8 mouse cellular contexts compared by ENCODE assay signal in the genomic region with DNA sequence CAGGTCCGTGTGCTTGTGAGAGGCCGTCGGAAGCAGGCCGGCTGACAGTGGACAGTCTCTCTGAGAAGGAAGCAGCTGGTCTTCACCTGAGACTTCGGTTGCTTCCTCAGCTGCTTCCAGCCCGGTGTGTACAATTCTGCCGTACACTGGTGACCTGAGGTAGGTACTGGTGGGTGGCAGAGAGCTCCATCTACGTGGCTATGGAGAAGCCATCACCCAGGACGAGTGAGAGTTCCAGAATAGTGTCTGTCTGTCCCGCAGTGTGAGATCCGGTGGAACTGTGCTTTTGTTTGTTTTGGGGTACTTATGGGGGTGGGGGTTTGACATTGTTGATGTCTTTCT. TPM values are rescaled to one million over a fixed set of nuclear protein-coding genes. Genes with fewer than 3 reads are reported as not detected.
DNase-seq lines count a peak whose midpoint lies in the region; ATAC-seq lines count a peak whose summit lies in the region.
"Had no signal": no experiment of that assay in that cellular context is flagged by ENCODE, and none has a peak within 500 bp of the region (broad histone marks: within the 10 kb centered on the region; RNA-seq: fewer than 3 reads in every experiment).

No protein-coding gene starts in this region.

- no peaks in the 10 kb centered on the region for H3K36me3 ChIP-seq in limb, embryonic 11.5 days (ENCODE audit: control insufficient read depth, insufficient read depth, low read length)
- H3K36me3 ChIP-seq in limb, embryonic 10.5 days: no peaks in the 10 kb centered on the region
- no peaks in the 10 kb centered on the region for H3K36me3 ChIP-seq in embryonic facial prominence, embryonic 11.5 days (replicated peaks; ENCODE audit: control insufficient read depth, insufficient read depth, low read depth, low read length)
- no peaks in the 10 kb centered on the region for H3K36me3 ChIP-seq in forebrain, embryonic 14.5 days (ENCODE audit: control insufficient read depth, insufficient read depth, low read length)
- no peaks in the 10 kb centered on the region for H3K36me3 ChIP-seq in midbrain, embryonic 15.5 days (replicated peaks)
- H3K36me3 ChIP-seq: G1E had no signal

- WGBS in limb, embryonic 11.5 days: 56% methylated on average over 11 of the region's 11 CpGs
- 58% methylated on average over 11 of the region's 11 CpGs for WGBS in limb, embryonic 10.5 days
- WGBS in embryonic facial prominence, embryonic 11.5 days: 50% methylated on average over 11 of the region's 11 CpGs
- 51% methylated on average over 11 of the region's 11 CpGs for WGBS in forebrain, embryonic 14.5 days
- 57% methylated on average over 11 of the region's 11 CpGs for WGBS in midbrain, embryonic 15.5 days

- no peaks in the 10 kb centered on the region for H3K9me3 ChIP-seq in limb, embryonic 11.5 days (ENCODE audit: control insufficient read depth, low read length)
- no peaks in the 10 kb centered on the region for H3K9me3 ChIP-seq in limb, embryonic 10.5 days (replicated peaks)
- H3K9me3 ChIP-seq in embryonic facial prominence, embryonic 11.5 days (replicated peaks; ENCODE audit: control insufficient read depth, low read length): no peaks in the 10 kb centered on the region
- no peaks in the 10 kb centered on the region for H3K9me3 ChIP-seq in forebrain, embryonic 14.5 days (replicated peaks; ENCODE audit: control insufficient read depth, low read length)
- H3K9me3 ChIP-seq in midbrain, embryonic 15.5 days: no peaks in the 10 kb centered on the region
- H3K9me3 ChIP-seq: G1E had no signal

- no peak overlapping the region for H3K4me3 ChIP-seq in limb, embryonic 11.5 days (ENCODE audit: low read depth, low read length)
- no peak overlapping the region for H3K4me3 ChIP-seq in limb, embryonic 10.5 days
- no peak overlapping the region for H3K4me3 ChIP-seq in embryonic facial prominence, embryonic 11.5 days (ENCODE audit: low read depth, low read length)
- H3K4me3 ChIP-seq in forebrain, embryonic 14.5 days (ENCODE audit: low read depth, low read length): no peak overlapping the region
- no peak overlapping the region for H3K4me3 ChIP-seq in midbrain, embryonic 15.5 days

- peak; percentile 31; the same call in 1 of the 2 replicates for ATAC-seq in limb, embryonic 11.5 days (ENCODE audit: insufficient number of reproducible peaks, low FRiP score, low TSS enrichment, low read depth)
- ATAC-seq in embryonic facial prominence, embryonic 11.5 days (replicated peaks; ENCODE audit: insufficient number of reproducible peaks, low FRiP score, low TSS enrichment, low read depth): peak; percentile 71; the same call in 1 of the 2 replicates
- ATAC-seq in forebrain, embryonic 14.5 days: peak; percentile 21; the same call in 1 of the 2 replicates
- peak; percentile 72 for ATAC-seq in midbrain, embryonic 15.5 days (replicated peaks)

- no peak overlapping the region for H3K4me2 ChIP-seq in limb, embryonic 11.5 days (ENCODE audit: low read depth, severe bottlenecking)
- no peak overlapping the region for H3K4me2 ChIP-seq in embryonic facial prominence, embryonic 11.5 days (ENCODE audit: low read depth, low read length)
- no peak overlapping the region for H3K4me2 ChIP-seq in forebrain, embryonic 14.5 days (ENCODE audit: low read length)
- H3K4me2 ChIP-seq in midbrain, embryonic 15.5 days: peak overlapping the region; percentile 21; the same call in 1 of the 2 replicates

- 0 out of 2 replicates have a peak, but pooled peaks cover 2% of the 10 kb centered on the region for H3K4me1 ChIP-seq in limb, embryonic 11.5 days (ENCODE audit: control insufficient read depth, insufficient read depth, low read length)
- peaks cover 2% of the 10 kb centered on the region; the same call in 1 of the 2 replicates for H3K4me1 ChIP-seq in limb, embryonic 10.5 days
- H3K4me1 ChIP-seq in embryonic facial prominence, embryonic 11.5 days (ENCODE audit: control insufficient read depth, insufficient read depth, low read length): no peaks in the 10 kb centered on the region
- no peaks in the 10 kb centered on the region for H3K4me1 ChIP-seq in forebrain, embryonic 14.5 days (ENCODE audit: control insufficient read depth, insufficient read depth, low read length)
- no peaks in the 10 kb centered on the region for H3K4me1 ChIP-seq in midbrain, embryonic 15.5 days

- H3K9ac ChIP-seq in limb, embryonic 11.5 days (ENCODE audit: low read length): no peak overlapping the region
- H3K9ac ChIP-seq in embryonic facial prominence, embryonic 11.5 days (replicated peaks; ENCODE audit: low read length): no peak overlapping the region
- no peak overlapping the region for H3K9ac ChIP-seq in forebrain, embryonic 14.5 days (ENCODE audit: low read length)
- H3K9ac ChIP-seq in midbrain, embryonic 15.5 days: no peak overlapping the region

- DNase-seq in limb, embryonic 11.5 days (ENCODE audit: low spot score): no peak
- no peak for DNase-seq in limb, embryonic 10.5 days (ENCODE audit: low spot score)
- DNase-seq in embryonic facial prominence, embryonic 11.5 days (ENCODE audit: low spot score): no peak
- DNase-seq in forebrain, embryonic 14.5 days (ENCODE audit: low spot score): no peak
- no peak for DNase-seq in MN1 (ENCODE audit: low spot score)
- DNase-seq in frontal cortex, postnatal 36 days (ENCODE audit: low spot score in 2 of 2): no peak

- H3K27ac ChIP-seq in limb, embryonic 11.5 days (replicated peaks; ENCODE audit: low read depth, low read length): no peak overlapping the region
- H3K27ac ChIP-seq in limb, embryonic 10.5 days: no peak overlapping the region
- H3K27ac ChIP-seq in embryonic facial prominence, embryonic 11.5 days (replicated peaks; ENCODE audit: low read depth, low read length): no peak overlapping the region
- H3K27ac ChIP-seq in forebrain, embryonic 14.5 days (ENCODE audit: low read depth, low read length): no peak overlapping the region
- no peak overlapping the region for H3K27ac ChIP-seq in midbrain, embryonic 15.5 days

- H3K27me3 ChIP-seq in limb, embryonic 11.5 days (ENCODE audit: control insufficient read depth, insufficient read depth, low read length): no peaks in the 10 kb centered on the region
- no peaks in the 10 kb centered on the region for H3K27me3 ChIP-seq in limb, embryonic 10.5 days (ENCODE audit: low read depth, poor library complexity, severe bottlenecking)
- no peaks in the 10 kb centered on the region for H3K27me3 ChIP-seq in embryonic facial prominence, embryonic 11.5 days (ENCODE audit: control insufficient read depth, insufficient read depth, low read length)
- H3K27me3 ChIP-seq in forebrain, embryonic 14.5 days (replicated peaks; ENCODE audit: control insufficient read depth, insufficient read depth, low read length): no peaks in the 10 kb centered on the region
- 0 out of 2 replicates have a peak, but pooled peaks cover 3% of the 10 kb centered on the region for H3K27me3 ChIP-seq in midbrain, embryonic 15.5 days (replicated peaks)

RNA-seq across cellular contexts. Expression of a gene that starts 36.0 kb away (rescaled TPM):
- polyA plus RNA-seq in limb, embryonic 11.5 days (2014; fragmentation: Nextera tagmentation; extraction: Ambion mirVana): 28.1 and 29.6 TPM in 2 replicates
- 29.8 and 31.3 TPM in 2 replicates for polyA plus RNA-seq in limb, embryonic 10.5 days (2016; fragmentation: Nextera tagmentation; extraction: Ambion mirVana)
- 38.8 and 38.9 TPM in 2 replicates for polyA plus RNA-seq in embryonic facial prominence, embryonic 11.5 days (2014; fragmentation: Nextera tagmentation; extraction: Ambion mirVana)
- polyA plus RNA-seq in forebrain, embryonic 14.5 days (2014; fragmentation: Nextera tagmentation; extraction: Ambion mirVana): 74.0 and 87.5 TPM in 2 replicates
- polyA plus RNA-seq in midbrain, embryonic 15.5 days (2015; fragmentation: Nextera tagmentation; extraction: Ambion mirVana): 76.2 and 80.7 TPM in 2 replicates
- polyA plus RNA-seq: G1E had no signal

RNA-seq across cellular contexts. Expression of a gene that starts 53.5 kb away (rescaled TPM):
- 16.5 and 19.0 TPM in 2 replicates for polyA plus RNA-seq in limb, embryonic 11.5 days (2014; fragmentation: Nextera tagmentation; extraction: Ambion mirVana)
- polyA plus RNA-seq in limb, embryonic 10.5 days (2016; fragmentation: Nextera tagmentation; extraction: Ambion mirVana): 14.9 and 15.8 TPM in 2 replicates
- polyA plus RNA-seq in embryonic facial prominence, embryonic 11.5 days (2014; fragmentation: Nextera tagmentation; extraction: Ambion mirVana): 21.4 and 22.1 TPM in 2 replicates
- polyA plus RNA-seq in forebrain, embryonic 14.5 days (2014; fragmentation: Nextera tagmentation; extraction: Ambion mirVana): 34.3 and 38.6 TPM in 2 replicates
- polyA plus RNA-seq in midbrain, embryonic 15.5 days (2015; fragmentation: Nextera tagmentation; extraction: Ambion mirVana): 35.0 and 35.9 TPM in 2 replicates

Comparison
In these comparisons a context has a peak if more than half of its experiments do, and no peak if none do; other contexts are left out.
1. ATAC-seq: peak in every context shown above with its lines; median percentile 72 in midbrain, embryonic 15.5 days; 71 in embryonic facial prominence, embryonic 11.5 days; 31 in limb, embryonic 11.5 days; 21 in forebrain, embryonic 14.5 days.